Mouse (Mus musculus) G1E-ER4 (cell line): ENCODE data around the gene Hacd4. TPM values are rescaled to one million over a fixed set of nuclear protein-coding genes. Genes with fewer than 3 reads are reported as not detected.

ENCODE experiments used
- GATA1 ChIP-seq: IDR thresholded peaks from one replicate; pipeline ENCODE4 v1.8.0; 2012; ENCODE audit warnings: low read length, inconsistent platforms
- polyA plus RNA-seq: library from polyadenylated mRNA; stranded (reverse); fragments of >175 nt; gene quantifications from 2 replicates; pipeline ENCODE4 v1.2.3, GENCODE M21; 2012

Hacd4 gene
- polyA plus RNA-seq, 1 experiment: not detected

DNA sequence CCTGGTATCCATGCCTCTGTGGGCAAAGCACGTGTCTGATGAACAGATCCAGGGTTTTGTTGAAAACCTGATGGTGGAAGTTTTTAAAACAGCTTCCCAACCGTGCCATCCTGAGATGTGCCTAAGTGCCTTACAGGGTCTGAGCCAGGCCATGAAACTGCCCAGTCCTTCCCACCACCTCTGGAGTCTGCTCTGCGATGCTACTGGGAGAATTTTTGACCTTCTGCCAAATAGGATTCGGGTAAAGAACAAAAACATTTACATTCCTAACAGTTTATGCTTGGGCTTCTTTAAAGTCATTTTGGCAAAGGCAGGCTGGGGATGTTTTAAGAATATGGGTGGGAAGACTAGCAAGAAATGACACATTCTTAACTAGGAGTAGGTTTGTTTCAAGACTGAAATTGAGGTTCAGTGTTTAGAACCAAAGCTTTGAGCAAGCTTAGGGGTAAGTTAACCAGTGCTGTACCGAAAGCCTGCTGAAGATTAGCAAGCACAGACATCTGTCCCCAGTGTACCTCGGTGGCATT is 41.7 kb downstream of the Hacd4 start:
- TF ChIP-seq GATA1: no peak

DNA sequence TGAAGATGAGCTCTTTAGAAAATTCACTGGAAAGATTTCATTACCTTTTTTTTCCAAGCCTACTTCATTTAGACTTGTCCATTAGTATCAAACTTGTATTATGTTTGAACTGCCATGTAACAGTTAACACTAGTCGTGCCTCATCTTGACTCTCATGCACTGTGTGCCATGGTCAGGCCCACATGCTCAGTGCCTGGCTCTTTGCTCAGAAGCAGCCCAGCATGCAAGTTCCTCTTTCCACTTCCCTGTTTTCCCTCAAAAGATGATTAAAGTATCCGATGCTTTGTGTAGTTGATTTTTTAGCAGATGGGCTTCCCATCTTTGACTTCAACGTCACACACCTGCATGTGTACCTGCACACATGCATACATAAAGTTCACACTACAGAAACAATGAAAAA is 43.0 kb downstream of the Hacd4 start:
- TF ChIP-seq GATA1: no peak

DNA sequence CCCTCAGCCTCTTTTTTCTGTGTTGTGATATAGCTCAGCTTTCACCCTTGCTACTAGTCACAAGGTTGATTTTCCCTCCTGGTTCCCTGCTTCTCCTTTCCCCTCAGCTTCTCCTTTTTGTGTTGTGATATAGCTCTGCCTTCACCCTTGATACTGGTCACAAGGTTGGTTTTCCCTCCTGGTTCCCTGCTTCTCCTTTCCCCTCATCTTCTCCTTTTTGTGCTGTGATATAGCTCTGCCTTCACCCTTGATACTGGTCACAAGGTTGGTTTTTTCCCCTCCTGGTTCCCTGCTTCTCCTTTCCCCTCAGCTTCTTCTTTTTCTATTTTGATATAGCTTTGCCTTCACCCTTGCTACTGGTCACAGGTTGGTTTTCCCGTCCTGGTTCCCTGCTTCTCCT is 48.7 kb downstream of the Hacd4 start:
- no peak for TF ChIP-seq GATA1

DNA sequence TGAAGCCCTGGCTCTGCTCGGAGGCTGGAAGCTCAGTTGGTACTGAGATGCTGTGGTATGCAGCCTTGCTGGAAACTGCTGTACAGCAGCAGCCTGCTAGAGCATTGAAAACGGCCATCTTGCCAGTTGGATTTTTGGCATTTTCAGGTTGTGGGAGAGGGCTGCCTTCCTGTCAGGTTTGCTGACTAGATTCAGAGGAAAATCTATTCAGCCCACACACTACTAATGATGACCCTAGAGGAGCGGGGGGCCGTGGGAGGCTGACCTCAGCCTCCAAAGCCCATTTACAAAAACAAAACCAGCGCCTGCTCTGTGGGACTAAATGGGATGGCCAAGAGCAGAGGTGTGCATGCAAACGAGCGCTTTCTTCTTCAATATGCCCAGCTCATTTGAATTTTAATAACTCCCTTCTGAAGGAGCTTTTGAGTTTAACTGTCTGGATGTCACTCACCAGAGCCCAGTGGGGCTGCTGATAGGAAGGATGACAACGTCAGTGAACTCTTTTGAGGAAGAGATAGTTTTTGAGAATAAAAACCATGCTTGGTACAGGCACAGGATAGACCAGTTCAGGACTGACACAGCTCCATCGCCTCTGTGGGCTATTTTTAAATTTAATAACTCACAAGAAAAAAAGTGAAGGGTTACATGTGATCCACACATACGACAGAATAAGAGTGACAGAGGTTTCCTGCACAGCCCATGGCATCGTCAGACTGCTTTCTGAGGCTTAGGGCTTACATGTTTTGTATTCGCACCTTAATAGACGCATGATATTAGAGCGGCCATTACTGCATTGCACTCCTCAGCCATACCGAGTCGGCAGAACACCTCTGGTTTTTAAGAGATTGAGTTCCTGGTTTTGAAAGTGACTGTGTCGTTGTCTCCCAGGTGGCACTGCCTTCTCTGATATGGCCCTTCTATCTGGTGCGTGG is 66.2 kb downstream of the Hacd4 start:
- TF ChIP-seq GATA1: no peak

DNA sequence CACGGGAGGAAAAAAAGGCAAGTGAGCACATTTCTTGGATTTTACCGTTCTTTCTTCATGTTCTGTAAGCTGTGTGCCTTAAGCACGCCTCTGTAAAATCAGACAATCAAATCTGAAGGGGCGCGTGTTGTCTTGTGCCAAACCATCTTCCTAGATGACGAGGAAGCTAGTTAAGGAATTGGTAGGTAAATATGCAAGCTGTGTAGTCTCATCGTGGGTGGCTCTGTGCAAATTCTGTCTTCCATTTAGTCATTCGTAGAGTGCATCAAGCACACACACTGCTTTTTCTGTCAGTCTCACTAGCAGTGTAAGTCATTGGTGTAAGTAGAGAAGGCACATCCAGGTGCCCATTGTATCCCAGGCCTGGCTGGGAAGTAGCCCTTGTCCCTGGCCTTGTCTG is 67.9 kb downstream of the Hacd4 start:
- TF ChIP-seq GATA1: no peak

DNA sequence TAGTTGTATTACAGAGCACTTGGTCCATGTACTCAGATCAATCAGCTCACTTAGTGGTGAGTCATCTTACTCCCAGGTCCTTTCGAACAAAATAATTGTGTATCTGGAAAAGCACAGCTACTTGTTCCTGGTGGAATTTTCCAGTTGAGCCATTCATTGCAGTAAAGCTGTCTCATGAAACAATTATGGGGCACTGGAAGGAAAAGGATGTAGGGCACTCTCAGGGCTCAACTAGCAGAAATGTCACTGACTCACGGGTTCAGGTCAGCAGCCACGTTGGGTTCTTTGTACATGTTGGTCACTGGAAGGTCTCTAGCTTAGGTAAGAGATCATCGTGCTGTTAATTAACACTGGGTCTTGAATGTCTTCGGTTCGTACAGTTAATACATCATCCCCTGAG is 68.8 kb downstream of the Hacd4 start:
- no peak for TF ChIP-seq GATA1

DNA sequence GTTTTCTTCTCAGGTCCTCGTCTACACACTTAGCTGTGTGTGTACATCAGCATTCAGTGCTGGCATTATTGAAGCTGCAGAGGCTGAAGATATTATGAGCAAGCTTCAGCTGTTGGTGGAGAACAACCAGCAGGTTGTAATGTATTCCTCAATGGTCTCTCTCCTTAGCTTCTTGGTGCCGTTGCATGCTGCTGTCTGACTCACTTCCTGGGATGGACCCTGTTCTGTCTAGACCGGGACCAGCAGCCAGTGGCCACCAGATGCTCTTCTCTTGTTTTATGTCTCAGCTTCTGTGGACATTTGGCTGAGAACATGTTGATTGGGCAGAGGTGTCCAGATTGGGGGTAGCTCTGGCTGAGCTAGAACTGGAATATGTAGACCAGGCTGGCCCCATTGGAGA is 81.3 kb downstream of the Hacd4 start:
- no peak for TF ChIP-seq GATA1

DNA sequence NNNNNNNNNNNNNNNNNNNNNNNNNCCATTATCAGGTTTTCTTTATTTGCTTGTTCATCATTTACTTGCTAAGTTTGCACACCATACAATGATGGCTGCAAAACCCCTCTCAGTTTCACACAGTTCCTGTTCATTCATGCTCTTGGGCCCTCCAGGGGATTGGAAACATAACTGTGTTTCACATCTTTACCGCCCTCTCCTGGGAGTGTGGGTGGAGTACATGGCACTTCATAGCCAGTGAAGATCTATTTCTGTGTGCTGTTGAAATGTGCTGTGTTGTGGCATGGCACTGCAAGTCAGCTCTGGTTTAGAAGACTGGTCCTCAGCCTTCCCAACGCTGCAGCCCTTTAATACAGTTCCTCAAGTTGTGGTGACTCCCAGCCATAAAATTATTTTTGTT is 82.1 kb downstream of the Hacd4 start:
- no peak for TF ChIP-seq GATA1

DNA sequence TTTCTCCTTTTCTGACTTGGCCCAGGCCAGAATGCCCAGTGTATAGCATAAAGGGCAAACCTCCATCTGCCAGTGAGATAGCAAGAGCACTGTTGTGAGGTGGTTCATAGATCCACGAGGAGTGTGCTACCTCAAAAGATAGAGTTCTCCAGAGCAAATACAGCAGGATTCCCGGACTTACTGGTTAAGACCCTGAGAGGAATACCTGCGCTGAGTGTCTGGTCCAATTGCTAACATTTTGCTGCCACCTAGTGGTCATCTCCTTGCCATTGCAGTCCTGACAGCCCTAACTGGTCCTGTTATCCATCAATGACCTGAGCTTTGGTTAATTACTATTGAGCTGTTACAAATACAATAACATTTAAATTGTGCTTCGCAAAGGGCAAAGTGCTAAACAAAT is 87.8 kb downstream of the Hacd4 start:
- no peak for TF ChIP-seq GATA1

Other genes starting within 250 kb of the Hacd4 start
- gene Ifnb1, start 83.8 kb upstream of the Hacd4 start, polyA plus RNA-seq: not detected in 2 replicates
- not detected in 2 replicates for gene Ifna15, start 119.3 kb upstream of the Hacd4 start, polyA plus RNA-seq
- not detected in 2 replicates for gene Ifna14, start 132.9 kb upstream of the Hacd4 start, polyA plus RNA-seq
- gene Ifna9, start 153.5 kb upstream of the Hacd4 start, polyA plus RNA-seq: not detected in 2 replicates
- gene Ifna12, start 164.4 kb upstream of the Hacd4 start, polyA plus RNA-seq: not detected in 2 replicates
- not detected in 2 replicates for gene C87499, start 195.5 kb upstream of the Hacd4 start, polyA plus RNA-seq
- not detected in 2 replicates for gene Ifna13, start 205.5 kb upstream of the Hacd4 start, polyA plus RNA-seq
- gene Ifna16, start 238.0 kb upstream of the Hacd4 start, polyA plus RNA-seq: not detected in 2 replicates
- not detected in 2 replicates for gene Ifna2, start 245.0 kb upstream of the Hacd4 start, polyA plus RNA-seq